Mouse (Mus musculus): Measurements from ENCODE around the gene Nsmce3.

- TF ChIP-seq CTCF (IDR thresholded peaks at IDR 0.05; ENCODE audit: insufficient read depth, low read depth, low read length) (no peak), POLR2A (IDR thresholded peaks at IDR 0.05; ENCODE audit: insufficient read depth, low read depth, low read length) (no peak)
Measured at GRCm38 (mm10) chr7:64905506-64905905, 32.7 kb upstream of the Nsmce3 start.
